Mouse (Mus musculus): ENCODE measurements around the gene Traip.

DNA sequence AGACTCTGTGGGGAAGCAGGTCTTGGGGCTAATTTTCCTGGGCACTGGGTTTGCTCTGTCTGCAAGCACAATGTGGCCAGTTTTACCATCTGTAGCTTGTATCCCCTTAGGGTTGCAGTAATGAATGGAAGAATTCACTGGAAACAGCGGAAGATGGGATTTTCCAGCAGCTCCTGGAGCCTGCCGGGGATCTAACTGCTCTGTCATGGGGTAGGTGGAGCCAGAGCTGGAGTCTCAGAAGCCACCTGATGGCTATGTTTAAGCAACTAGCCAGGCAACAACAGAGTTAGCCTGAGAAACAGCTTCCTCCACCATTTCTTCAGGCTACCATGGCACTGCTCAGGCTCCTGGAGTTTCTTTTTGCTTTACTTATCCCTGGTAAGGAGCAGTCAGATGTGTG, 42.3 kb downstream of the Traip start, which contains the start of gene Cdhr4:
- TF ChIP-seq CTCF (IDR thresholded peaks at IDR 0.05; ENCODE audit: low read depth) = no peak
- TF ChIP-seq EP300 (IDR thresholded peaks at IDR 0.05; ENCODE audit: low read depth) = no peak
